Mouse (Mus musculus) adrenal gland, adult 8-10 months (tissue): ENCODE measurements at regions not wholly inside any gene's neighbourhood (a gene's known extent, or its start where the extent isn't known, plus 50 kb on each side); places are given as distances from the start of the nearest gene placed in this dataset.
"Not testable (repeated sequence)": the region's sequence is repeated elsewhere in the genome, so short reads cannot be mapped to it uniquely, and the experiment has no call there.

ENCODE experiments used
- DNase-seq: peaks from one replicate; pipeline ENCODE4 v3.0.0; 2022

DNA sequence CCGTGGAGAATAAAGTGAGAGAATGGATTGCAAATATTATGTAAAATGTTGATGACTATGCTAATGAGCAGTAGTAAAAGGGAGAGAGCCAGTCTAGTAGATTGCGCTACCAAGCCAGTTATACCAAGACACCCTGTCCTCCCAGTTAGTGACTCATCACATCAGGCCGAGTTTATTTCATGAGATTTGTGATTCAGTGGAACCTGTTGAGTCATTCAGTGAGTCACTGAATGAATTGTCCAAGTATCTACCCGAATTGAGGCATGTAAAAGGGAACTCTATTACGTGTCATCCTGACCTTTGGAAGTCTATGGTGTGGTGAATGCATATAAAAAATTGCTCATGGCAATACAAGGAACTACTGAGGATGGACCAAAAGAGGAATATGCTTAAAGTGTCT, 504.3 kb upstream of the Fam160b2 start:
- peak; percentile 37 for DNase-seq

DNA sequence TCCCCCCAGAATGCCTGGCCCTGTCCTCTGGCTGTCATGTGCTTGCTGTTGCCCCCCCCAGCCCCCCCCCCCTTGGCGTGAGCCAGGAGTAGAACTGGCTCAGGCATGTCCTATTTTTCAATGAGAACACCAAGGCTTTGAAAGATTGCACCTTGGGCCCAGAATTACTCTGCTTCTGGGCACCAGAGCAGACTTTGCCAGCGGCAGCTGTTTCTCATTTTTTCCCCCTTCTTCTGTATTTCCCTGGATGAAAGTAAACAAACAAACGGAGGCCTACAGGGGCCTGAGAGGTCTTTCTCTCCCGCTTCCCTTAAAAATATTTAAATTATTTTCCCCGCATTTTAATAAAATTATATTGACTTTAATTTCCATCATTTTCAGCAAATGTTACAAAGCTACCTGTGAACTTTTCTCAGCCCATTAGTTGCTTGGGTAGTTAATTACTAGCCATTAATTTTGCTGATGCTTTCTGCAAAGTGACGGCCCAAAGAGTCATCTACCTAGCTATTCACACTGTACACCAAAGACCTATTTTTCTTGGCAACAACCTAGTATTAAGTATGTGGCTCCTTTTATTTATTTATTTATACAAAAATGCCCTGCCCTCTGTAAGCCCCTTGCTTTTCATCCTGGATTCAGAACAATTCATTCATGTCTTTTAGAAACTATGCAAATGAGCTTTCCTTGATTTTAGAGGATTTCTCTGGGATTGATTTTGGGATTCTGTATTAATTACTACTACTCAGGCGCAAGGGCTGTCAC, 496.2 kb upstream of the Fam160b2 start:
- no peak for DNase-seq

DNA sequence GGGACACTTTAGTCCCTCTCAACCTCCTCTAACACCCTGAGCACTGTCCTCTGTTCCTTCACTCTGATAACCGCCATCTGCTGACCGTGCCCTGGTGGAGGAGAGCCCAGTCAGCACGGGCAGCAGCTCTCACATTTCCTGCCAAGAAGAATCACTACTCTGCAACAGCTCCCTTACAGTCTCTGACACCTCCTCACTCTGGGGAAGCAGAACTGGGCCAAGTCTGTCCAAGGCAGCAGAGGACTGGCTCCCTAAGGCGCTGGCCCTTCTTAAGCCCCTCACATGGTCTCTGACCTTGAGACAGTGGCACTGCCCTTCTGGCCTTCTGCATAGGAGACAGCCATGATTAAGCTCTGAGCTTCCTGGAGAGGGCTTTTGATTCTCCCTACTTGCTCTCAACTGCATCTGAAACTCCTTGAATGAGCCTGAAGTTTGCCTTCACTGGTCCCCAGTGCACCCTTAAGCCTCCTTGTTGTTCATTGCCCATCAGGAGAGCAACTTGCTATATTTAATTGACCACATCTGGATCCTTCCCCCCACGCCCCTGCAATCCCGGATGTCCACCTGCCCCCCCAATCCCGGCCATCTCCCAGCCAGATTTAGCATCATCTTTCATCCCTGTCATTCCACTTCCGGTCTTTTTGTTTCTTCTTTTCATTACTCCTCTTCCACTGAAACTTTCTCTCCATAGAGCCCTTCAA, 493.1 kb upstream of the Fam160b2 start:
- DNase-seq: no peak

DNA sequence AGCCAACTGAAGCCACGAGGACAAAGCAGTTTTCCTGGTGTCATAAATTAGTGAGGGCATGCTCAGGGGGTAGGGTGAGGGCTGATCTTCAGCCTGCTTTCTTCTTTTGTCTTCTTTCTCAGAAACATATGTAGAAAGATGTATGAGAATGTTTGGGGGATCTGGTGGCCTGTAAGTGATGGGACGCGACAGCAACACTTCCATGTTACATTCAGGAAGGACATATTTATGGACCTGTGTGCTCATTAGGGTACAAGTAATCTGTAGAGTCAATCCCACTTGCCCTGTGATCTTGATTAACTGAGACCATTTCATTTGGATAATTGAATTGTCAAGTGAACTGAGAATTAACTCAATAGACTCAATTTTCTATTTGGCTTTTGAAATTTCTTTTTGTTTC, 486.1 kb upstream of the Fam160b2 start:
- no peak for DNase-seq

DNA sequence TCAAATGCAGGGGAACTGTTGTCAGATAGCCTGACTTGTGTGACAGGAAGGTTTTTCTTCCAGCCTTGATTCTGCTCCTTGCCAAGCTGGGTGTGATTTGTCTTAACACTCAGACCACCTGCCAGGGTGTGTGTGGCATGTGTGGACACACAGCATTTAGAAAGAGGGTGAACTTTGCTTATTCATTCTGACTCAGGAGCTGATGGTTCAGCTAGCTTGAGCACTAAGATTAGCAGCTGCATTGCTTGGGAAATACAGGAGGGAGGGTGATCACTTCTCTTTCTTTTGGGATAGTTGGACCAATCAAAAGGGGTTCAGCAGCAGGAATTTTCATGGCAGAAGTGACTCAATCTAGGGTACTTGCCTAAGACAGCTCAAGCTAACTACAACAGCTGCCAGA, 482.7 kb upstream of the Fam160b2 start:
- DNase-seq: no peak

DNA sequence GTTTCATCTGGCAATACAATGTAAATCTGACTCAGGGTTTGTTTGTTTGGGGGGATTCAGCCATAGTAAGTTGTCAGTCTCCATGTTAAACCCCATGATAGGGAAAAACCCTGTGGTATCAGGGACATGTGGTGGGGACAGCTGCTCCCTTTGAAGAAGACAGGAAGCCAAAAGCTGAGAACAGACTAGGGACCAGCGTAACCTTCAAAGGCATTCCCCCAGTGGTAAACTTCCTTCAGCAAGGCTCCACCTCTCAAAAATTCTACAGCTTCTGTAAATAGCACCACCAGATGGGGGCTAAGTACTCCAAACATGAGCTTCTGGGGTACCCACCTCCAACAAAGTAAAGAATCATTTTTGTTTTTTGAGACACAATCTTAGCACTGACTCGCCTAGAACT, 476.0 kb upstream of the Fam160b2 start:
- no peak for DNase-seq

DNA sequence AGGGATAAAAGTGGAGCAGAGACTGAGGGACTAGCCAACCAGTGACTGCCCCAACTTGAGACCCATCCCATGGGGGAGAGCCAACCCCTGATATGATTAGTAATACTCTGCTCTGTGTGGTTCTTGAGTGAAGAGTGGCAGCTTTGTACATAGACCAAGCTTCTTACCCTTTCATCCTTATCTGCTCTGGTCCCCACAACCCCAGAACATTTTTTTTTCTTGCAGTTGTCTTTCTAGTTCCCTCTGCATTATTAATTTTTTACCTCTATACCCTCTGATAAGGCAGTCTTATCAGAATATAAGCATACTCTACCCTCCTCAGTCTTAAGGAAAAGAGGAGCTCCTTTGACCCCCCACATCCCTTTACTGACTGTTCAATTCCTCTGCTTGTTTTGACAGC, 474.4 kb upstream of the Fam160b2 start:
- DNase-seq: no peak

DNA sequence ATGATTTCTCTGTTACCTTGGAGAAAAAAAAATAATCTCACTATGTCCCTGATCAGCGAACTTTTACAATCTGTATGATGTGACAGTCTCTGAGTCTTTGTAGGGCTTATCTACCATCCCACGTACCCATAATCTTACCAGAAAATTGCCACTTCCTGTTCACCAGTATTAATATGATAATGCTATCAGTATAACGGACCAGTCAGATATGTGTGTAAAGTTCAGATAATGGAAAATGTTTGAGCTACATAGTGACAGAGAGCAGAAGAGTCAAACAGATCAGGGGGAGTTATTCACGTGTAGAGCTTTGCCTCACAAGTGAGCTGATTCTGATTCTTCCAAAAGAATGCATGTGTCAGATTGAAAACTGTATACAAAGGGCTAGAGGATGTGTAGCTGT, 466.0 kb upstream of the Fam160b2 start:
- no peak for DNase-seq

DNA sequence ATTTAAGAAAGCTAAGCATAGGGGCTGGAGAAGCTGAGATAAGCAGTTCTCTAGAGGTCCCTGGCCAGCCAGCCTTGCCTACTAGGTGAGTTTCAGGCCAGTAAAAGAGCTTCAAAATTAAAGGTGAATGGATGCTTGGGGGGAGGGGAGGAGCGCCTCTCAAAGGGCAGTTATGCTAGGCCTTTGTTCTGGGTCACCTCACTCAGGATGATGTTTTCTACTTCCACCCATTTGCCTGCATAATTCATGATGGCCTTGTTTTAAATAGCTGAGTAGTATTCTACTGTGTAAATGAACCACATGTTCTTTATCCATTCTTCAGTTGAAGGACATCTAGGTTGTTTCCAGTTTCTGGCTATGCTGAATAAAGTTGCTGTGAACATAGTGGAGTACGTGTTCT, 457.0 kb upstream of the Fam160b2 start:
- DNase-seq: no peak

DNA sequence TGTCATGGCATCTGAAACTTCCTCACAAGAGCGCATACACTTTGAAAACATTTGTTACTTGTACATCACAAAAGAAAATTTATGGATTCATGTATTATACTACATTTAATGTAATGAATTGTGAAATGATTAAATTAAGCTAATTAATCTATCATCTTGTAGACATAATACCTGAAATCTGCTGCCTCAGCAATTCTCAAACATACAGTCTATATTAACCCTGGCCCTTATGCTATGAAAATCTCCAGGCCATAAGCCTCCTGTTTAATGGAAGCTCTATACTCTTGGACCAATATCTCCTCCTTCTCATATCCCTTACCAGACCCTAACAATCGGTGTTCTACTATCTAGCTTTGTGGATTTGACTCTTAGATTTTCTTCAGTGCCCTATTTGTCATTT, 455.8 kb upstream of the Fam160b2 start:
- no peak for DNase-seq

DNA sequence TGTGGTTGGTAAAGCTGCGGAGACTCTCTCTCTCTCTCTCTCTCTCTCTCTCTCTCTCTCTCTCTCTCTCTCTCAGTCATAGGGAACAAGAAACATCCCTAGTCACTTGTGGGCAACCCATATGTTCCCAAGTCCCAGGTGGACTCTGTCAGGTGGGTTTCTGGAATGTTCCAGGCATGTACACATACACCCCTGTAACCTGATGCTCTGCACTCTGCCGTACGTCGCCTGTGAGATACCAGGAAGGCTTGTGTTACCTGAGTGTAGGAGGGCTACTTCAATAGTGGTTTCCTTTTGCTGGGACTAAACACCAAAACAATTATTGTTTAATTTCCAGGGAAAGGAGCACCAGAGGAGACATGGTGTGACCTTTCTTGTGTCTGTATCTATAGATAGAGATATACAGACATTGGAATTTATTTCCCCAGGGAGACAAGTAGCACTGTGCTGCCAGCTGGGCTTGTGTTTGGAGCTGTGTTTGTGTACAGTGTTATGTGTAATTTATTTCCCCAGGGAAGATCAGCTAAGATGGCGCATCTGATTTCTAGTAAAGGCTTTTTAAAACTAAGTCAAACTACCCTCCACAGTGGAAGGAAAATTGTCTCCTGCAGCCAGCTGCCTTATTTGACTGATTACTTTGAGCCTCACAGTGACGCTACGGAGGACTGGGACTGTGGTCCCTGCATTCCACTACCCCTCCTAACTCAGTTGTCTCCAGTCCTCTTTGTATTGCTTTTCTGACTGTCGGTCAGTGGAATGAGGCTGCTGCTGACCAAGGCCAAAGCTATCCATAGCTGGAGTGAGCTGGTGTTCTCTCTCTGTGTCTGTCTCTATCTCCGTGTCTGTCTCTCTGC, 454.4 kb upstream of the Fam160b2 start:
- DNase-seq: no peak

DNA sequence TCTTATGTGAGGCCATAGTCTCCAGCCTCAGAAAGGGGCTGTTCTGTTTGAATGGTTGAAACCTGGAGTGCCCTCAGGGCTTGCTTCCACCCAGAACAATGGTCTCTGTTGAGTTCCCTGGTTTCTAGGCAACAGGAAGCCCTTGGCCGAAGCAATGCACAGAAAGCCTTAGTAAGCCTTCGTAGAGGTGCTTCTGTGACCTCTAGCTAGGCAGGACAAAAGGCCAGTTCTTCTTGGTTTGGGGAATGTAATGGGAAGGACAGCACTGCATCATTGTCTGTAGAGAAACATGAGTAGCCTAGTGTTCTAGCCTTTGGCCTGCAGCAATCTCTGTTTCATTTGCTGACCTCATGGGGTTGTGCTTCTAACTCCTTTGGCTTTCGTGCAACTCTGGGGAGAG, 447.5 kb upstream of the Fam160b2 start:
- DNase-seq: no peak

DNA sequence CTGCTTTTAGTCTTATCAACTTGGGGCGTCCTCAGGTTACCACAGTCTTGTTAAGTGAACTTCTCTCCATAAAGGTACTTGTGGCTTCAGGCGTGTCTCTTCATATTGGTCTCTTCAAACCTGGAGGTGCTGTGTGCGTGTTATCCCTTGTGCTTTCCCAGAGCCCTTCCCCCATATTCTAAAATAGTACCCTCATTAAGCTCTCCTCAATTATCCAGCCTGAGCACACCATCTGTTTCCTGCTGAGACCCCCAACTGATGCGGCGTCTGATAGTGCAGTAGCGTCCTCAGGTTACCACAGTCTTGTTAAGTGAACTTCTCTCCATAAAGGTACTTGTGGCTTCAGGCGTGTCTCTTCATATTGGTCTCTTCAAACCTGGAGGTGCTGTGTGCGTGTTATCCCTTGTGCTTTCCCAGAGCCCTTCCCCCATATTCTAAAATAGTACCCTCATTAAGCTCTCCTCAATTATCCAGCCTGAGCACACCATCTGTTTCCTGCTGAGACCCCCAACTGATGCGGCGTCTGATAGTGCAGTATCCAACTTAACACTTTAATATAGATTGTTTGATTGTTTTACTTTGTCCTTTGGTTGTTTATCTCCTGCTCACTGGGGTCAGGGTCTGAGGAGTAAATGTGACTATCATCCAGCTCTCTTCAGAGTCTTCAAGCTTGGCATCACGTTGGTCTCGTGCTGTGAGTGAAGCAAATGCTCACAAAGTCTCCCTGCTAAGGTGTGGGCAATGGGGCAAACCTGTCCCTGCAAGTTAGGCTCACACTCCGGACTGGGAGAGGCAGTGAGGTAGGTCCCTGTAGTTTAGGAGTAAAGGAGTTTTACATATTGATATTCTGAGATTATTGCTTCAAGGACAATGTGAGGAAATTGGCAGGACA, 444.5 kb upstream of the Fam160b2 start:
- DNase-seq: not testable (repeated sequence)

DNA sequence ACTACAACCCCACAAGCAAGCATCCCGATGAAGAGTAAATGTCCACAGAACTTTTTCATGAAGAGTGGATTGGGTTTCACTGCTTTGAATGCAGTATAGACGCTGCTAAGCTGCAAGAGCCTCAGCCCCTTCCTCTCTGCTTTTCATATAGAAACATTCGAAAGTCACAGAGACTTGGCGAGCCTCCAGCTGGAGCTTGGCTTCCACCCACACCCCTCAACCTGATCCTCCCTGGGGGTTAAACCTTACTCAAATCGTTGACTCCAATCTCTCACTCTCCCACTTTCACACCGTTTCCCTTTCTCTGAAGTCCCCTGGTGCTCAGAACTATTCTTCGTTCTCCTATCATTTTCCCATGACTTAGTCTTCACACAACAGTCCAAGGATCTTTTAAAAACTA, 437.0 kb upstream of the Fam160b2 start:
- no peak for DNase-seq

DNA sequence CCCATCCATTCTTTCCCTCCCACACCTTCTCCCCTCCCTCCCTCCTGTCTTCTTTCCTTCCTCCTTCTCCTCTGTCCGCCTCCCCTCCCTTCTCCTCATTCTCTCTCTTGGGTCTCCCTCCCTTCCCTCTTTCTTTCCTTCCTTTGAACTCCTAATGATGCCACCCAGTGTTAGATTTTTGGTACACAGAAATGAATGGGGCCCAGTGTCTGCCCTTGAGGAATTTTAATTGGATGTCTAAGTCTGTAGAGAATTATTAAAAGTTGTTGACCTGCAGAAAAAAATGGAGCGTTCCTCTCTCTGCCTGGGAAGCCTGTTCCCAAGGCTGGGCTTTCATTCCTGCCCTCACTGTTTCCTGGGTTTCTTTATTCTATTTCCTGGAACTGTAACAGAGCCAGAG, 434.0 kb upstream of the Fam160b2 start:
- DNase-seq: no peak

DNA sequence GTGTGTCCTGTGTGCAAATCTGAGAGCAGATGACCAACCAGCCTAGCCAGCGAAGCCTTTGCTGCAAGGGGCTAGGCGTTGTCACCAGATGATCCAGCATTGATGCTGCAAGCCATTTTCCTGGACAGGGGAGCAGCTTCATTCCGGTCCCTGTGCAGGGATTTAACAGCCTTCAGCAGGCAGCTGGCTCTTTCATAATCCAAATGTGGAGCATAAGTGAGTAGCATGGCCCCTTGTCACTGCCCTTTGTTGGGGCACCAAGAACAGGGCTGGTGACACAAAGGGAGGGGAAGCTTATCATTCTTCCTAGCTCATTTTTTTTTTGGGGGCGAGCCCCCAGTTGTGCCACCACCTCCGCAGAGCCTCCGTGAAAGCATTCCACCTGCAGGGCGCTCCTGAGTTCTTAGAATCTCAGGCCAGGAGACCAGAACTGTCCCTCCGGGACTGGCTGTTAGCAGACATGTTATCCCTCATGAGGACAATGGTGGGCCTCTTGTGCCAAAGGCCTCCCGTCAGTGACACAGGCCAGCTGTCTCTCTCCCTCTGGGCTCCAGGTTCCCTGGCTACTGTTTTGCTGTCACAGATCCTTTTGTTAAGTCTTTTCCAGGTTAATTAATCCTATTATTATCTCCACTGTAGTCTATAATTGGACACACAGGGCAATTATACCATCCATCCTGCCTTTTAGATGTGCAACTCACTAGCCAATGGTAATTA, 430.7 kb upstream of the Fam160b2 start:
- no peak for DNase-seq
